Mouse (Mus musculus) erythroid progenitor cell, adult 5-6 weeks (primary cell): ENCODE measurements around the gene Soat2. TPM values are rescaled to one million over a fixed set of nuclear protein-coding genes. Genes with fewer than 3 reads are reported as not detected.
A peak's percentile ranks its signal among the peaks of the same experiment; 100 is the strongest.

ENCODE experiments used
- ATAC-seq: replicated peaks from 2 replicates; pipeline ENCODE4 v1.8.0; 2016; ENCODE audit warnings: moderate number of reproducible peaks, mild to moderate bottlenecking, moderate TSS enrichment, inconsistent platforms; ENCODE audit not compliant: poor library complexity, low FRiP score, severe bottlenecking
- total RNA-seq, 2 experiments: library from RNA; stranded (forward) in 1 of 2; stranded (reverse) in 1 of 2; fragments of 150-400 nt in 1 of 2; fragments of 186-747, 209-891 nt in 1 of 2; gene quantifications; 2 replicates each; pipeline versions ENCODE4 v1.2.3 to v1.2.4; 2015 to 2017; ENCODE audit warnings: low replicate concordance in 2 of 2

The Soat2 gene
- total RNA-seq, 2 experiments from 2014 or later = 1.7 to 5.0 TPM

- no peak for ATAC-seq
These were observed 28.8 kb downstream of the Soat2 start for GRCm38 (mm10) chr15:102179106-102179505.

- no peak for ATAC-seq
These were observed 29.6 kb downstream of the Soat2 start for GRCm38 (mm10) chr15:102179924-102180323.

GRCm38 (mm10) chr15:102183076-102183475 lies 32.8 kb downstream of the Soat2 start:
- ATAC-seq = no peak

GRCm38 (mm10) chr15:102186239-102186638 lies 35.9 kb downstream of the Soat2 start:
- ATAC-seq = no peak

GRCm38 (mm10) chr15:102188096-102188495 lies 37.8 kb downstream of the Soat2 start:
- ATAC-seq = no peak

GRCm38 (mm10) chr15:102188883-102189282 lies 38.6 kb downstream of the Soat2 start:
- no peak for ATAC-seq

GRCm38 (mm10) chr15:102191699-102192098 lies 41.4 kb downstream of the Soat2 start:
- ATAC-seq = no peak

- ATAC-seq = no peak
These were observed 42.0 kb downstream of the Soat2 start for GRCm38 (mm10) chr15:102192271-102192812.

GRCm38 (mm10) chr15:102192820-102193386 lies 42.6 kb downstream of the Soat2 start:
- no peak for ATAC-seq

GRCm38 (mm10) chr15:102193652-102194051 lies 43.3 kb downstream of the Soat2 start:
- ATAC-seq = no peak

GRCm38 (mm10) chr15:102194439-102194838 lies 44.1 kb downstream of the Soat2 start:
- no peak for ATAC-seq

GRCm38 (mm10) chr15:102195373-102195772 lies 45.0 kb downstream of the Soat2 start:
- no peak for ATAC-seq

- no peak for ATAC-seq
These were observed 48.5 kb downstream of the Soat2 start for GRCm38 (mm10) chr15:102198841-102199240.

- peak; percentile 93 for ATAC-seq
These were observed 52.9 kb downstream of the Soat2 start, which contains the start of gene Zfp740 for GRCm38 (mm10) chr15:102202971-102203834. Zfp740 (plus strand) TSS chr15:102203249.

GRCm38 (mm10) chr15:102203835-102204381 lies 53.6 kb downstream of the Soat2 start:
- ATAC-seq = peak; percentile 60

GRCm38 (mm10) chr15:102204674-102205505 lies 54.6 kb downstream of the Soat2 start, which contains the start of gene Csad:
Csad (minus strand) TSS chr15:102204724.
- ATAC-seq = no peak

- ATAC-seq = no peak
These were observed 55.5 kb downstream of the Soat2 start for GRCm38 (mm10) chr15:102205779-102206178.

GRCm38 (mm10) chr15:102207351-102207750 lies 57.0 kb downstream of the Soat2 start:
- ATAC-seq = no peak

GRCm38 (mm10) chr15:102208092-102208561 lies 57.8 kb downstream of the Soat2 start:
- no peak for ATAC-seq

- no peak for ATAC-seq
These were observed 58.8 kb downstream of the Soat2 start for GRCm38 (mm10) chr15:102209114-102209513.
